Mouse (Mus musculus): Measurements from ENCODE around the gene Tk1.
A peak's percentile ranks its signal among the peaks of the same experiment; 100 is the strongest.
"Not testable (repeated sequence)": the region's sequence is repeated elsewhere in the genome, so short reads cannot be mapped to it uniquely, and the experiment has no call there.

The Tk1 gene

GRCm38 (mm10) chr11:117819095-117819494 is 6.8 kb downstream of the Tk1 start:
- DNase-seq, result no peak

GRCm38 (mm10) chr11:117816389-117816996 is 9.4 kb downstream of the Tk1 start:
- no peak for DNase-seq

- not testable (repeated sequence) for DNase-seq
Observed at GRCm38 (mm10) chr11:117815850-117816249, 10.0 kb downstream of the Tk1 start.

- DNase-seq, result no peak
Observed at GRCm38 (mm10) chr11:117814704-117815366, 11.1 kb downstream of the Tk1 start.

- no peak for DNase-seq
Observed at GRCm38 (mm10) chr11:117813867-117814266, 12.0 kb downstream of the Tk1 start.

GRCm38 (mm10) chr11:117810401-117811046 is 15.4 kb downstream of the Tk1 start:
- peak; percentile 86 for DNase-seq

GRCm38 (mm10) chr11:117809407-117810311 is 16.2 kb downstream of the Tk1 start, which contains the start of the genes Gm20708 and Syngr2:
Gm20708 (plus strand) TSS chr11:117809668.
Syngr2 (plus strand) TSS chr11:117809668.
- DNase-seq, result peak; percentile 83

- no peak for DNase-seq
Observed at GRCm38 (mm10) chr11:117806781-117807180, 19.1 kb downstream of the Tk1 start.

GRCm38 (mm10) chr11:117803166-117803688 is 22.7 kb downstream of the Tk1 start:
- no peak for DNase-seq

- DNase-seq, result no peak
Observed at GRCm38 (mm10) chr11:117801650-117802049, 24.2 kb downstream of the Tk1 start.

- no peak for DNase-seq
Observed at GRCm38 (mm10) chr11:117800038-117800437, 25.9 kb downstream of the Tk1 start.

- DNase-seq, result no peak
Observed at GRCm38 (mm10) chr11:117799174-117799573, 26.7 kb downstream of the Tk1 start.

- DNase-seq, result peak; percentile 42
Observed at GRCm38 (mm10) chr11:117798160-117798541, 27.7 kb downstream of the Tk1 start.

- peak; percentile 42 for DNase-seq
Observed at GRCm38 (mm10) chr11:117797511-117798159, 28.3 kb downstream of the Tk1 start, which contains the start of gene 6030468B19Rik. 6030468B19Rik (plus strand) TSS chr11:117797660.

GRCm38 (mm10) chr11:117796954-117797353 is 28.9 kb downstream of the Tk1 start:
- no peak for DNase-seq

- peak; percentile 53 for DNase-seq
Observed at GRCm38 (mm10) chr11:117794035-117794551, 31.8 kb downstream of the Tk1 start.

GRCm38 (mm10) chr11:117792281-117792888 is 33.5 kb downstream of the Tk1 start:
- DNase-seq, result peak; percentile 72

GRCm38 (mm10) chr11:117791441-117791761 is 34.5 kb downstream of the Tk1 start:
- DNase-seq, result no peak

GRCm38 (mm10) chr11:117790703-117791440 is 35.0 kb downstream of the Tk1 start:
- peak; percentile 59 for DNase-seq

- peak; percentile 85 for DNase-seq
Observed at GRCm38 (mm10) chr11:117790286-117790685, 35.6 kb downstream of the Tk1 start.

- not testable (repeated sequence) for DNase-seq
Observed at GRCm38 (mm10) chr11:117788481-117788880, 37.4 kb downstream of the Tk1 start.

All from thymus, postnatal 4 days (tissue).